Mouse (Mus musculus): ENCODE results near the gene C2cd4c.

C2cd4c gene

GRCm38 (mm10) chr10:79578891-79579290 is 34.9 kb downstream of the C2cd4c start:
- DNase-seq (ENCODE audit: low read depth, low spot score), result no peak

GRCm38 (mm10) chr10:79578276-79578675 is 35.5 kb downstream of the C2cd4c start:
- DNase-seq (ENCODE audit: low read depth, low spot score), result no peak

GRCm38 (mm10) chr10:79577376-79577775 is 36.4 kb downstream of the C2cd4c start:
- no peak for DNase-seq (ENCODE audit: low read depth, low spot score)

GRCm38 (mm10) chr10:79575754-79576153 is 38.1 kb downstream of the C2cd4c start:
- no peak for DNase-seq (ENCODE audit: low read depth, low spot score)

- DNase-seq (ENCODE audit: low read depth, low spot score), result no peak
Measured at GRCm38 (mm10) chr10:79574796-79575195, 39.0 kb downstream of the C2cd4c start.

- DNase-seq (ENCODE audit: low read depth, low spot score), result no peak
Measured at GRCm38 (mm10) chr10:79574350-79574749, 39.5 kb downstream of the C2cd4c start.

- DNase-seq (ENCODE audit: low read depth, low spot score), result no peak
Measured at GRCm38 (mm10) chr10:79573611-79574010, 40.2 kb downstream of the C2cd4c start.

- DNase-seq (ENCODE audit: low read depth, low spot score), result no peak
Measured at GRCm38 (mm10) chr10:79571314-79571713, 42.5 kb downstream of the C2cd4c start.

GRCm38 (mm10) chr10:79569921-79570320 is 43.9 kb downstream of the C2cd4c start:
- DNase-seq (ENCODE audit: low read depth, low spot score), result no peak

GRCm38 (mm10) chr10:79559716-79560115 is 54.1 kb downstream of the C2cd4c start:
- DNase-seq (ENCODE audit: low read depth, low spot score), result no peak

GRCm38 (mm10) chr10:79557496-79557895 is 56.3 kb downstream of the C2cd4c start:
- no peak for DNase-seq (ENCODE audit: low read depth, low spot score)

- no peak for DNase-seq (ENCODE audit: low read depth, low spot score)
Measured at GRCm38 (mm10) chr10:79556951-79557350, 56.9 kb downstream of the C2cd4c start.

Measured in WW6 (cell line).